Comparison of ENCODE assay signal across 11 mouse cellular contexts in the genomic region with DNA sequence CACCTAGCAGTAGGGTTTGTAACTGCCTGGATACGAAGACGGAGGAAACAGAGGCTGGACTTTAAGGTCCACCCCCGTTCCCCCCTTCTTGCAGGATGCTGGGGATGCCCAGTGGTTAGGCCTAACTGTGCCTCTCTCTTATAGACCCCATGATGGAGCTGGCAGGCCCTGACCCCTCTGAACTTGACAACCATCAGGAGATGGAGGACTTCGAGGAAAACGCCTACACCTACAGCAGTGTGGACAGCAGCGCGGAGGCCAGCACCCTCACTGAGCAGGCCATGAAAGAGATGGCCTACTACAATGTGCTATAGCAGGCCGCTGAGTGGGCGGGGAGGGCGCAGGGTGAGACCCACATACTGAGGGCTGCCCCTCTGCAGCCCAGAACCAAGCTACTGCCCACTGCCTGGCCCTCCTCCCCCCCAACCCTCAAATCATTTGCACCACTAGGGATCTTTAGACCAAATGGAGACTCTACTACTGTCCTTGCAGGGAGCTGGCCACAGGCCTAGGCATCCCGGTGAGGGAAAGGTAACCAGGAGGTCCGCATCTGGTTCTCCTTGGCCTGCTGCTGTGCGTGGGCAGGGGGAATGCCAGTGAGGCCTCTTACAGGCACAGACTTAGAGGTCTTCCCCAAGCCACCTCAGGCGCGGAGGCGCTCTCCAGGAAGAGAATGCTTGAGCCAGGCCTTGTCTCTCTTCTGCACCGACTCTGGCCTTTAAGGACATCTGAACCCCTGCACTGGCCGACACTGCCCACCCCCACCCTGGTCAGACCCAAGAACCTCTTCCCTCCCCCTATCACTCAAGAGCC. TPM values are rescaled to one million over a fixed set of nuclear protein-coding genes. Genes with fewer than 3 reads are reported as not detected.
DNase-seq lines count a peak whose midpoint lies in the region; ATAC-seq and TF ChIP-seq lines count a peak whose summit lies in the region.
"Had no signal": no experiment of that assay in that cellular context is flagged by ENCODE, and none has a peak within 500 bp of the region (broad histone marks: within the 10 kb centered on the region; RNA-seq: fewer than 3 reads in every experiment).

No protein-coding gene starts in this region.

- TF ChIP-seq CTCF in hindbrain, postnatal 0 days (IDR thresholded peaks at IDR 0.05; ENCODE audit: low read depth): no peak

- WGBS in forebrain, embryonic 10.5 days: 88% methylated on average over 18 of the region's 18 CpGs
- WGBS in forebrain, embryonic 16.5 days: 87% methylated on average over 18 of the region's 18 CpGs
- WGBS in hindbrain, embryonic 10.5 days: 84% methylated on average over 18 of the region's 18 CpGs
- 84% methylated on average over 18 of the region's 18 CpGs for WGBS in hindbrain, postnatal 0 days
- WGBS in lung, embryonic 15.5 days: 85% methylated on average over 18 of the region's 18 CpGs
- 84% methylated on average over 18 of the region's 18 CpGs for WGBS in embryonic facial prominence, embryonic 15.5 days

- no peaks in the 10 kb centered on the region for H3K9me3 ChIP-seq in forebrain, embryonic 10.5 days
- H3K9me3 ChIP-seq in forebrain, embryonic 16.5 days (ENCODE audit: control insufficient read depth, low read length): no peaks in the 10 kb centered on the region
- no peaks in the 10 kb centered on the region for H3K9me3 ChIP-seq in hindbrain, embryonic 10.5 days
- no peaks in the 10 kb centered on the region for H3K9me3 ChIP-seq in hindbrain, postnatal 0 days (ENCODE audit: low read length)
- H3K9me3 ChIP-seq in lung, embryonic 15.5 days: no peaks in the 10 kb centered on the region
- no peaks in the 10 kb centered on the region for H3K9me3 ChIP-seq in embryonic facial prominence, embryonic 15.5 days (replicated peaks)

- ATAC-seq in forebrain, embryonic 16.5 days: no peak
- no peak for ATAC-seq in hindbrain, postnatal 0 days
- ATAC-seq in lung, embryonic 15.5 days (ENCODE audit: borderline replicate concordance, extremely low read depth, low FRiP score, low TSS enrichment): no peak
- ATAC-seq in embryonic facial prominence, embryonic 15.5 days (ENCODE audit: insufficient number of reproducible peaks, low FRiP score, low TSS enrichment, low read depth): no peak
- no peak for ATAC-seq in cerebellum, adult (ENCODE audit: insufficient number of reproducible peaks, low FRiP score, low TSS enrichment)

- 0 out of 2 replicates have a peak overlapping the region, but pooled peaks have one; percentile 1 for H3K27ac ChIP-seq in forebrain, embryonic 10.5 days
- H3K27ac ChIP-seq in forebrain, embryonic 16.5 days (ENCODE audit: low read length): no peak overlapping the region
- H3K27ac ChIP-seq in hindbrain, embryonic 10.5 days: peak overlapping the region; percentile 45
- H3K27ac ChIP-seq in hindbrain, postnatal 0 days: no peak overlapping the region
- H3K27ac ChIP-seq in lung, embryonic 15.5 days: 0 out of 2 replicates have a peak overlapping the region, but pooled peaks have one; percentile 17
- H3K27ac ChIP-seq in embryonic facial prominence, embryonic 15.5 days (replicated peaks): peak overlapping the region; percentile 34; the same call in 1 of the 2 replicates

- no peak overlapping the region for H3K4me3 ChIP-seq in forebrain, embryonic 10.5 days
- H3K4me3 ChIP-seq in forebrain, embryonic 16.5 days (replicated peaks; ENCODE audit: low read length): no peak overlapping the region
- H3K4me3 ChIP-seq in hindbrain, embryonic 10.5 days: no peak overlapping the region
- no peak overlapping the region for H3K4me3 ChIP-seq in hindbrain, postnatal 0 days (ENCODE audit: low read length)
- H3K4me3 ChIP-seq in lung, embryonic 15.5 days: no peak overlapping the region
- H3K4me3 ChIP-seq in embryonic facial prominence, embryonic 15.5 days (replicated peaks): no peak overlapping the region

- H3K9ac ChIP-seq in forebrain, embryonic 16.5 days (replicated peaks; ENCODE audit: low read depth, low read length): no peak overlapping the region
- H3K9ac ChIP-seq in hindbrain, postnatal 0 days (replicated peaks; ENCODE audit: low read length): no peak overlapping the region
- H3K9ac ChIP-seq in lung, embryonic 15.5 days: no peak overlapping the region
- no peak overlapping the region for H3K9ac ChIP-seq in embryonic facial prominence, embryonic 15.5 days

- no peaks in the 10 kb centered on the region for H3K27me3 ChIP-seq in forebrain, embryonic 10.5 days (ENCODE audit: poor library complexity, severe bottlenecking)
- no peaks in the 10 kb centered on the region for H3K27me3 ChIP-seq in forebrain, embryonic 16.5 days (replicated peaks; ENCODE audit: control insufficient read depth, insufficient read depth, low read length)
- H3K27me3 ChIP-seq in hindbrain, embryonic 10.5 days (ENCODE audit: insufficient read depth, poor library complexity, severe bottlenecking): no peaks in the 10 kb centered on the region
- no peaks in the 10 kb centered on the region for H3K27me3 ChIP-seq in hindbrain, postnatal 0 days (ENCODE audit: insufficient read depth, low read length)
- H3K27me3 ChIP-seq in lung, embryonic 15.5 days: no peaks in the 10 kb centered on the region
- H3K27me3 ChIP-seq in embryonic facial prominence, embryonic 15.5 days: no peaks in the 10 kb centered on the region

- 0 out of 2 replicates have a peak, but pooled peaks cover 9% of the 10 kb centered on the region for H3K4me1 ChIP-seq in forebrain, embryonic 10.5 days
- H3K4me1 ChIP-seq in forebrain, embryonic 16.5 days (replicated peaks; ENCODE audit: control insufficient read depth, insufficient read depth, low read length): peaks cover 7% of the 10 kb centered on the region
- H3K4me1 ChIP-seq in hindbrain, embryonic 10.5 days (replicated peaks): peaks cover 7% of the 10 kb centered on the region; the same call in 1 of the 2 replicates
- no peaks in the 10 kb centered on the region for H3K4me1 ChIP-seq in hindbrain, postnatal 0 days (ENCODE audit: insufficient read depth, low read length)
- H3K4me1 ChIP-seq in lung, embryonic 15.5 days: peaks cover 21% of the 10 kb centered on the region
- H3K4me1 ChIP-seq in embryonic facial prominence, embryonic 15.5 days: peaks cover 17% of the 10 kb centered on the region

- DNase-seq in forebrain, embryonic 10.5 days (ENCODE audit: extremely low spot score, low spot score): no peak
- DNase-seq in hindbrain, embryonic 10.5 days (ENCODE audit: low spot score): peak; percentile 3
- DNase-seq in hindbrain, postnatal 0 days (ENCODE audit: low spot score): no peak
- DNase-seq in lung, postnatal 36 days: no peak
- DNase-seq: adrenal gland, adult 2 months; kidney, adult 18-20 months; lung, adult 2 months had no signal

- H3K4me2 ChIP-seq in forebrain, embryonic 16.5 days (ENCODE audit: low read length): no peak overlapping the region
- no peak overlapping the region for H3K4me2 ChIP-seq in hindbrain, postnatal 0 days (ENCODE audit: low read depth, low read length)
- no peak overlapping the region for H3K4me2 ChIP-seq in lung, embryonic 15.5 days
- no peak overlapping the region for H3K4me2 ChIP-seq in embryonic facial prominence, embryonic 15.5 days (replicated peaks)

- peaks cover 100% of the 10 kb centered on the region for H3K36me3 ChIP-seq in forebrain, embryonic 10.5 days (replicated peaks)
- H3K36me3 ChIP-seq in forebrain, embryonic 16.5 days (ENCODE audit: control insufficient read depth, insufficient read depth): peaks cover 32% of the 10 kb centered on the region
- peaks cover 100% of the 10 kb centered on the region for H3K36me3 ChIP-seq in hindbrain, embryonic 10.5 days
- peaks cover 35% of the 10 kb centered on the region for H3K36me3 ChIP-seq in hindbrain, postnatal 0 days (ENCODE audit: insufficient read depth, low read length)
- H3K36me3 ChIP-seq in lung, embryonic 15.5 days: peaks cover 82% of the 10 kb centered on the region
- H3K36me3 ChIP-seq in embryonic facial prominence, embryonic 15.5 days: peaks cover 87% of the 10 kb centered on the region

RNA-seq across cellular contexts. Expression of gene Idh2, which starts 24.8 kb away (rescaled TPM):
- polyA plus RNA-seq in forebrain, embryonic 10.5 days (2016; fragmentation: Nextera tagmentation; extraction: Ambion mirVana): 462 and 476 TPM in 2 replicates
- polyA plus RNA-seq in forebrain, embryonic 16.5 days (2015; fragmentation: Nextera tagmentation; extraction: Ambion mirVana): 286 and 298 TPM in 2 replicates
- 429 and 446 TPM in 2 replicates for polyA plus RNA-seq in hindbrain, embryonic 10.5 days (2016; fragmentation: Nextera tagmentation; extraction: Ambion mirVana)
- total RNA-seq in hindbrain, postnatal 0 days (2014; rRNA removed): 126 and 161 TPM in 2 replicates
- polyA plus RNA-seq in hindbrain, postnatal 0 days (2015; fragmentation: Nextera tagmentation; extraction: Ambion mirVana): 152 and 158 TPM in 2 replicates
- 690 and 692 TPM in 2 replicates for polyA plus RNA-seq in lung, embryonic 15.5 days (2015; fragmentation: Nextera tagmentation; extraction: Ambion mirVana)
- polyA plus RNA-seq in embryonic facial prominence, embryonic 15.5 days (2015; fragmentation: Nextera tagmentation; extraction: Ambion mirVana): 546 and 574 TPM in 2 replicates

Comparison
In these comparisons a context has a peak if more than half of its experiments do, and no peak if none do; other contexts are left out.
1. H3K27ac ChIP-seq: peak in forebrain, embryonic 10.5 days (single experiment), hindbrain, embryonic 10.5 days (single experiment), lung, embryonic 15.5 days (single experiment) and embryonic facial prominence, embryonic 15.5 days (single experiment); none in forebrain, embryonic 16.5 days (single experiment) and hindbrain, postnatal 0 days (single experiment).